Mouse (Mus musculus): ENCODE results near the gene Nup214. TPM values are rescaled to one million over a fixed set of nuclear protein-coding genes. Genes with fewer than 3 reads are reported as not detected.
A peak's percentile ranks its signal among the peaks of the same experiment; 100 is the strongest.

The Nup214 gene
- polyA plus RNA-seq, 1 experiment, result 42.2 TPM

DNA sequence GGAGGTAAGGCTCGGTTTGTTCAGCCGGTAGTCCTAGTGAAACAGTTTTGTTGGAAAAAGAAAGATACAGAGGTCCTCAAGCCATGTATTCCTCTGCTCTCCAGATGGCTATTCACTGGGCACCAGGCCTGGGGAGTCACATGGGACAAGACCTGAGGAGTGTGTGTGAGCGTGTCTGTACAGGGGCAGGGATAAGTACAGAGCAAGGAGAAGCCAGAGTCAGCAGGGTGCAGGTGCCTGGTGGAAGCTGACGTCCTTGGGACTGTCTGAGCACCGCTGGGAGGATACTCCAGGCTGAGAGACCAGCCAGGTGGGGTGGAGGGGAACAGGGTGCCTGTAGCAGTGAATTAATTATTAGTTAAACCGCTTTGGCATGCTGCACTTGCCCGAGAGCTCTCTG, 10.7 kb upstream of the Nup214 start:
- TF ChIP-seq USF1 (IDR thresholded peaks at IDR 0.05; ENCODE audit: low read depth), result no peak
- TF ChIP-seq FOSL1 (IDR thresholded peaks at IDR 0.05; ENCODE audit: insufficient read depth, low read length, poor library complexity, severe bottlenecking), result no peak
- no peak for TF ChIP-seq MYOD1 (IDR thresholded peaks at IDR 0.05; ENCODE audit: control insufficient read depth, insufficient read length, low read depth)
- no peak for TF ChIP-seq CEBPB (IDR thresholded peaks at IDR 0.05; ENCODE audit: low read depth)
- TF ChIP-seq MYOG (IDR thresholded peaks at IDR 0.05; ENCODE audit: control insufficient read depth, extremely low read depth, insufficient read length), result no peak
- no peak for TF ChIP-seq MAX (IDR thresholded peaks at IDR 0.05)
- TF ChIP-seq CTCF (IDR thresholded peaks at IDR 0.05; ENCODE audit: control insufficient read depth, insufficient read depth, insufficient read length), result no peak
- Histone ChIP-seq H3ac (ENCODE audit: control insufficient read depth, insufficient read length, low read depth) (no peak overlapping the region), H3K4me3 (ENCODE audit: insufficient read depth, poor library complexity, severe bottlenecking) (no peak overlapping the region), H3K27me3 (ENCODE audit: control insufficient read depth, insufficient read depth, insufficient read length) (no peaks in the 10 kb centered on the region), H3K79me3 (ENCODE audit: low read depth) (no peaks in the 10 kb centered on the region), H3K36me3 (ENCODE audit: control insufficient read depth, insufficient read depth) (peaks cover 3% of the 10 kb centered on the region), H3K79me2 (ENCODE audit: control insufficient read depth, insufficient read depth) (no peaks in the 10 kb centered on the region)

DNA sequence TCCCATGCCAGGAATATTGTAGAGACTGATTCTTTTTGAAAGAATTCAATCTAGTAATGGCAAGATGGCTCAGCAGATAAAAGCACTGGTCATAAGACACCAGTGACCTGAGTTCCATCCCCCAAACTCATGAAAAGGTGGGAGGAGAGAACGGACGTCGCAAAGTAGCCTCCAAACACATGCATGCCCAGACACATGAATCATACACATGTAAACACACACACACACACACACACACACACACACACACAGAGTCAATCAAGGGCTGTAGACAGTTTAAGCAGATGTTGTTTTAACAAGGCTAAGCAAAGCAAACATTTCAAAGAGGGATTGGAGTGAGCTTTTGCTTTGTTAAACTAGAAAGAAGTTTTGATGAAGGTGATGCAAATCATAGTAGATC, 10.0 kb upstream of the Nup214 start:
- H3K4me3 ChIP-seq (ENCODE audit: insufficient read depth, poor library complexity, severe bottlenecking), result no peak overlapping the region
- H3K79me3 ChIP-seq (ENCODE audit: low read depth), result no peaks in the 10 kb centered on the region
- no peaks in the 10 kb centered on the region for H3K27me3 ChIP-seq (ENCODE audit: control insufficient read depth, insufficient read depth, insufficient read length)
- no peak overlapping the region for H3ac ChIP-seq (ENCODE audit: control insufficient read depth, insufficient read length, low read depth)
- H3K36me3 ChIP-seq (ENCODE audit: control insufficient read depth, insufficient read depth), result peaks cover 3% of the 10 kb centered on the region
- H3K79me2 ChIP-seq (ENCODE audit: control insufficient read depth, insufficient read depth), result no peaks in the 10 kb centered on the region
- TF ChIP-seq USF1 (IDR thresholded peaks at IDR 0.05; ENCODE audit: low read depth), result no peak
- TF ChIP-seq MAX (IDR thresholded peaks at IDR 0.05), result no peak
- no peak for TF ChIP-seq MYOG (IDR thresholded peaks at IDR 0.05; ENCODE audit: control insufficient read depth, extremely low read depth, insufficient read length)
- TF ChIP-seq FOSL1 (IDR thresholded peaks at IDR 0.05; ENCODE audit: insufficient read depth, low read length, poor library complexity, severe bottlenecking), result no peak
- no peak for TF ChIP-seq MYOD1 (IDR thresholded peaks at IDR 0.05; ENCODE audit: control insufficient read depth, insufficient read length, low read depth)
- TF ChIP-seq CEBPB (IDR thresholded peaks at IDR 0.05; ENCODE audit: low read depth), result no peak
- no peak for TF ChIP-seq CTCF (IDR thresholded peaks at IDR 0.05; ENCODE audit: control insufficient read depth, insufficient read depth, insufficient read length)

DNA sequence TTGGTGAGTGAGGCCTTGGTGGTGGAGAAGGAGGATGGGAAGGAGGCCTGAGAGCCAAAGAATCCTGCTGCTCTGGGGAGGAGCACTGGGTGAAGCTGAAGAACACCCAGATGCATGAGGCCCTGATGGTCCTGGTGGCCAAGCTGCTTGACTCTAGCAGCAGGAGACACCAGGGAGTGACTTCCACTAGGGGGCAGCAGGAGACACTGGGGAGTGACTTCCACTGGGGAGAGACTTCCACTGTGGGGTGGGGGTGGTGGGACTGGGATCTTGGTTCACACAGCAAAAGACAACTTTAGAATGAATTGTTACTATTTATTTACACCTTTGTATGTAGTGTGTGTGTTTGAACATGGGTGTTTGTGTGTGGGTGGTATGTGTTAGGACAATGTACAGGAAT, 9.1 kb upstream of the Nup214 start:
- TF ChIP-seq CTCF (IDR thresholded peaks at IDR 0.05; ENCODE audit: control insufficient read depth, insufficient read depth, insufficient read length) (peak; percentile 70), FOSL1 (IDR thresholded peaks at IDR 0.05; ENCODE audit: insufficient read depth, low read length, poor library complexity, severe bottlenecking) (no peak)

DNA sequence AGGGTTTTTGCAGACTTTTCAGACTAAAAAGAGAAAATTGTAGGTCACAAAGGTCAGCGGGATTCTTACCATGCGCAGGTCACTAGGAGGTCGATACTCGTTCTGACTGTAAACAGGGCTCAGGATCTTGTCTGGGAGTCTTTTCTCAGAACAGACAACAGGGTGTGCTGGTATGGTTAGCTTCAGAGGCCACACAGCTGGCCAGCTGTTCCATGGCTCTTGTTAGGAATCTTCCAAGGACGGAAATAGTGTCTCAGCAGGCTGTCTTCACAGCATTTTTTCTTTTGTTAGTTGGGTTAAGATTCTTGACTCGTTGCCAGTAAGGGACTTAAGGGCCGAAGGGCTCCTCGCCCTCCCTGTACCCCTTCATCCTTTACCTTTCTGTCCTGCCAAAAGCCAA, 7.4 kb upstream of the Nup214 start:
- Histone ChIP-seq H3K79me2 (ENCODE audit: control insufficient read depth, insufficient read depth) (no peaks in the 10 kb centered on the region), H3K27me3 (ENCODE audit: control insufficient read depth, insufficient read depth, insufficient read length) (no peaks in the 10 kb centered on the region), H3K79me3 (ENCODE audit: low read depth) (no peaks in the 10 kb centered on the region), H3ac (ENCODE audit: control insufficient read depth, insufficient read length, low read depth) (no peak overlapping the region), H3K36me3 (ENCODE audit: control insufficient read depth, insufficient read depth) (no peaks in the 10 kb centered on the region), H3K4me3 (ENCODE audit: insufficient read depth, poor library complexity, severe bottlenecking) (no peak overlapping the region)
- no peak for TF ChIP-seq CEBPB (IDR thresholded peaks at IDR 0.05; ENCODE audit: low read depth)

More for the DNA sequence above, 9.1 kb upstream of the Nup214 start:
- Histone ChIP-seq H3K36me3 (ENCODE audit: control insufficient read depth, insufficient read depth) (peaks cover 3% of the 10 kb centered on the region), H3K4me3 (ENCODE audit: insufficient read depth, poor library complexity, severe bottlenecking) (no peak overlapping the region), H3K79me2 (ENCODE audit: control insufficient read depth, insufficient read depth) (no peaks in the 10 kb centered on the region), H3K27me3 (ENCODE audit: control insufficient read depth, insufficient read depth, insufficient read length) (no peaks in the 10 kb centered on the region), H3ac (ENCODE audit: control insufficient read depth, insufficient read length, low read depth) (no peak overlapping the region), H3K79me3 (ENCODE audit: low read depth) (no peaks in the 10 kb centered on the region)

DNA sequence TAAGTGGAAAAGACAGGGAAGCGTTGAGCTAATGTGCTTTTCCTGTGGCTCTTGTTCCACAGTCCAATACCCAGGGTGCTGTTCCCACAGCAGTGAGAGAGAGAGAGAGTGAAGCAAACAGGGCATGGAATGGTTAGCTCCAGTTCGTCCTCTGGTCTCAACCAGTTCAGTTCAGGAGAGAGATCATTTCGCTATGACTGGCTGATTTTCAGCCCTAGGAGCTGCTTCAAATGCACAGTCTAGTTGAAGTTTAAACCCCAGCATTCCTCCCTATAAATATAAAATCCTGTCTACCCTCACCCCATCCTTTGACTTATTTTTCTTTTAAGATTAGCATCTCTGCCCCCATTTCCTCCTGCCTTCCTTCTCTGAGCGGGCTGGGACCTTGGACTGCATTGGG, 1.6 kb upstream of the Nup214 start:
- Histone ChIP-seq H3ac (ENCODE audit: control insufficient read depth, insufficient read length, low read depth) (no peak overlapping the region), H3K79me2 (ENCODE audit: control insufficient read depth, insufficient read depth) (peaks cover 31% of the 10 kb centered on the region), H3K27me3 (ENCODE audit: control insufficient read depth, insufficient read depth, insufficient read length) (no peaks in the 10 kb centered on the region), H3K4me3 (ENCODE audit: insufficient read depth, poor library complexity, severe bottlenecking) (no peak overlapping the region), H3K79me3 (ENCODE audit: low read depth) (peaks cover 22% of the 10 kb centered on the region), H3K36me3 (ENCODE audit: control insufficient read depth, insufficient read depth) (peaks cover 14% of the 10 kb centered on the region)
- TF ChIP-seq FOSL1 (IDR thresholded peaks at IDR 0.05; ENCODE audit: insufficient read depth, low read length, poor library complexity, severe bottlenecking), result no peak
- TF ChIP-seq CEBPB (IDR thresholded peaks at IDR 0.05; ENCODE audit: low read depth), result no peak
- TF ChIP-seq USF1 (IDR thresholded peaks at IDR 0.05; ENCODE audit: low read depth), result no peak
- TF ChIP-seq MAX (IDR thresholded peaks at IDR 0.05), result no peak
- TF ChIP-seq CTCF (IDR thresholded peaks at IDR 0.05; ENCODE audit: control insufficient read depth, insufficient read depth, insufficient read length), result no peak
- TF ChIP-seq MYOG (IDR thresholded peaks at IDR 0.05; ENCODE audit: control insufficient read depth, extremely low read depth, insufficient read length), result no peak
- TF ChIP-seq MYOD1 (IDR thresholded peaks at IDR 0.05; ENCODE audit: control insufficient read depth, insufficient read length, low read depth), result no peak

DNA sequence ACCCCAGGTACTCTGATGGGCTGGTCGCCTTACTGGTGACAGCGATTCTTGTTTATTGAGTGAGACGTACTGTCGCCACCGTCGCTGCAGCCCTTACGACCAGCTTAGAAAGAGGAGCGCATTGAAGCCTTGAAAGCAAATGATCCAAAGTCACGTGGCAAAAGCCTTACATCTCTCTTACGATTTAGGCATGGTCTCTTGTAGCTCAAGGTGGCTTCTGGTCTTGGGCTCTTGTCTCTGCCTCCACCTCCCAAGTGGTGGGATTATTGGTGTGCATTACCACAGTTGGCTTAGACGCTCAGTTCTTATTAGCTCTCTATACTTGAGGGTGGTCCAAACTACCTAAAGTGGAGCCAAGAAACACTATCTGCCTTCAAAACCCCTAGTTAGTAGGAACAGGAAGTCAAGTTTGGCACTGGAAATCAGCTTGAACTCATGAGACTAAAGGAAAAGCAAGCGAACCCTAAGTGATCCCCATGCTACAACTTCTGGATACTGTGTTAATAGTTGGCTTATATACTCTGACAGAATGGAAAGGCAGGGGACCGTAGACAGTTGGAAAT, 654 bp downstream of the Nup214 start:
- Histone ChIP-seq H3K4me3 (ENCODE audit: insufficient read depth, poor library complexity, severe bottlenecking) (peak overlapping the region; percentile 99), H3K36me3 (ENCODE audit: control insufficient read depth, insufficient read depth) (peaks cover 37% of the 10 kb centered on the region), H3ac (ENCODE audit: control insufficient read depth, insufficient read length, low read depth) (peak overlapping the region; percentile 91), H3K79me3 (ENCODE audit: low read depth) (peaks cover 22% of the 10 kb centered on the region), H3K79me2 (ENCODE audit: control insufficient read depth, insufficient read depth) (peaks cover 31% of the 10 kb centered on the region), H3K27me3 (ENCODE audit: control insufficient read depth, insufficient read depth, insufficient read length) (no peaks in the 10 kb centered on the region)
- TF ChIP-seq CEBPB (IDR thresholded peaks at IDR 0.05; ENCODE audit: low read depth), result no peak
- no peak for TF ChIP-seq MAX (IDR thresholded peaks at IDR 0.05)
- no peak for TF ChIP-seq MYOD1 (IDR thresholded peaks at IDR 0.05; ENCODE audit: control insufficient read depth, insufficient read length, low read depth)
- no peak for TF ChIP-seq CTCF (IDR thresholded peaks at IDR 0.05; ENCODE audit: control insufficient read depth, insufficient read depth, insufficient read length)
- no peak for TF ChIP-seq FOSL1 (IDR thresholded peaks at IDR 0.05; ENCODE audit: insufficient read depth, low read length, poor library complexity, severe bottlenecking)
- peak; percentile 50 for TF ChIP-seq USF1 (IDR thresholded peaks at IDR 0.05; ENCODE audit: low read depth)
- no peak for TF ChIP-seq MYOG (IDR thresholded peaks at IDR 0.05; ENCODE audit: control insufficient read depth, extremely low read depth, insufficient read length)
